Mouse (Mus musculus): ENCODE data around the gene Gm14399.
"Not testable (repeated sequence)": the region's sequence is repeated elsewhere in the genome, so short reads cannot be mapped to it uniquely, and the experiment has no call there.

Gm14399 gene

DNA sequence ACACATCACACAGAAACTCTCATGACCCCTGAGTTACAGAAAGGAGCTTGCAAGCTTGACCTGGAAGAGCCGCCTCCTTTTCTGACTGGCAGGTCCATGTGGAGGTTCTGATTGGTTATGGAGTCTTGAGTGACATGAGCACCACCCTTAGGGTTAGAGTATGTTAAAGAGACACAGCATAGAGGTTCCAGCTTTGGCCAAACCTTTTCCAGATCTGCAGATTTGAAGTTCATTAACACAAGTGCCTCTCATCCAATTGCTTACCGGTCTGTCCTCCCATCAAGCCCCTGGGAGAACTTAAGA lies at the start of gene Gm14399:
Gene Gm14399, minus strand, starts transcription at position 20 of the 303 bp plus-strand sequence.
- DNase-seq (ENCODE audit: low spot score): peak; percentile 21

DNA sequence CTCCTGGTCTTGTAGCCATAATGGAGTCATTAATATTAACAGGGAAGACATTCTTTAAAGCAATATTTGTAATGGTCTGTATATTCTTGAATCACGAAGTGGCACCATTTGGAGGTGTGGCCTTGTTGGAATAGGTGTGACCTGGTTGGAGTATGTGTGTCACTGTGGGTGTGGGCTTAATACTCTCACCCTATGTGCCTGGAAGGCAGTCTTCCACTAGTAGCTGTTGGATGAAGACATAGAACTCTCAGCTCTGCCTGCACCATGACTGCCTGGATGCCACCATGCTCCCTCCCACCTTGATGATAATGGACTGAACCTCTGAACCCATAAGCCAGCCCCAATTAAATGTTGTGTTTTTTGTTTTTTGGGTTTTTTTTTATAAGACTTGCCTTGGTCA lies 37.2 kb upstream of the Gm14399 start:
- not testable (repeated sequence) for DNase-seq (ENCODE audit: low spot score)

DNA sequence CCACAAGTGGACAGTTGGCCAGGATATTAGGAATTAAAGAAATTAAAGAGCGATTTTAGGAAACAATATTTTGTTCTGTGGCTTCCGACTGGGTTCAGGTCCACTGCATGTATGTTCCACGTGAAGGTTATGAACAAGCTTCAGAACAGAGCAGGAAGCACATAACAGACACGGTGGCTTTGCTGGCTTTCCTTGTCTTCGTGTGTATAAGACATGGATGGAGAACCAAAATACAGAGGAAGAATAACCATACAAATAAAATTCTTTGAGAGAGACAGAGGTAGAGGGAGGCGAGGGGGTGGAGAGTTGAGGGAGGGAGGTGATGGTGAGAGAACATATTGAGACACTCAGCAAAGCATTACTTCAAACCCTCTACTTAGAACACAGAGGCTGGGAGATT lies 34.5 kb upstream of the Gm14399 start:
- no peak for DNase-seq (ENCODE audit: low spot score)

DNA sequence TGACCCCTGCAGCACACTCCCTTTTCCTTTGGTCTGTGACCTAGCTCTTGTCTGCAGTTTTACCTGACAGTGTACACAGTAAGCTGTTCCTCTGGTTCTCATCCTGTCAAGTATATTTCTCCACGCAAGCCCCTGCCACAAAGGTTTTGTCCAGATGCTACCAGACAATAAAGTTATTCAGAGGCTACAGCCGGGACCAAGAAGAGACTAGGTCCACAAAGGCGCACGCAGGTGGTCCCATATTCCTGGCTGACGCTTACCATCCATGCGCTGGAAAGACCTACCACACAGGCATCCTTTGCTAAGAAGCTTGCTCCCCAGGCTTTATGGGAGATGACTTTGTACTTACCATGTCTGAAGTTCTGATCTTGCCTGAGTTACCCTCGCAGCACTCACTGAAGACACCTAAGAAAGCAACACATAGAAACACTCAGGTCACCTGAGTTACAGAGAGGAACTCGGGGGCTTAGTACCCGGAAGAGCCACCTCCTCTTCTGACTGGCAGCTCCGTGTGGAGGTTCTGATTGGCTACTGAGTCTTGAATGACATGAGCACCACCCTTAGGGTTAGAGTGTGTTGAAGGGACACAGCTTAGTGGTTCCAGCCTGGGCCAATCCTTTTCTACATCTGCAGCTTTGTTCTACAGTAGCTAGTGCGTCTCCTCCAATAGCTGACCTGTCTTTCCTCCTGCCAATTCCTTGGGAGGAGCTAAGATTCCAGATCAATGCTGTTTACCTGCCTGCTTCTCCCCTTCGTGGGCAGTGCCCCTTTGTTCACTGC lies 33.8 kb upstream of the Gm14399 start, which contains the start of gene Gm14443:
Gene Gm14443, minus strand, starts transcription at position 471 of the 780 bp plus-strand sequence.
- DNase-seq (ENCODE audit: low spot score): not testable (repeated sequence)

DNA sequence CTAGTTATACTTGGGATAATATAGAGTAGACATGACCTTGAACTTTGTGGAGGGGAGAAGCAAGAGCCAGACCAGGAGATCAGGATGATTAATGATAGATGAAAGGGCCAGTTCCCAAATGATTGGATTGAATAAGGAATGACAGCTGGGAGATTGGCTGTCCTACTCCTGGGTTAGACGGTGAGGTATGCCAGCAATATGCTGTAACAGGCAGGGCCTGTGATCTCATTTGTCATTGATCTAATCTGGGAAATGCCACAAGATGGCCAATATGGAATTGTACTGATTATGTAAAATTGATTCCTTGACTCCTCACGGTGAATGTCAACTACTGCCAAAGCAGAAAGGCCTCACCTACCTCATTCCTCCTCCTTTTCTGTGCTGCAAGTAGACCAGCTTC lies 32.2 kb upstream of the Gm14399 start:
- DNase-seq (ENCODE audit: low spot score): not testable (repeated sequence)

DNA sequence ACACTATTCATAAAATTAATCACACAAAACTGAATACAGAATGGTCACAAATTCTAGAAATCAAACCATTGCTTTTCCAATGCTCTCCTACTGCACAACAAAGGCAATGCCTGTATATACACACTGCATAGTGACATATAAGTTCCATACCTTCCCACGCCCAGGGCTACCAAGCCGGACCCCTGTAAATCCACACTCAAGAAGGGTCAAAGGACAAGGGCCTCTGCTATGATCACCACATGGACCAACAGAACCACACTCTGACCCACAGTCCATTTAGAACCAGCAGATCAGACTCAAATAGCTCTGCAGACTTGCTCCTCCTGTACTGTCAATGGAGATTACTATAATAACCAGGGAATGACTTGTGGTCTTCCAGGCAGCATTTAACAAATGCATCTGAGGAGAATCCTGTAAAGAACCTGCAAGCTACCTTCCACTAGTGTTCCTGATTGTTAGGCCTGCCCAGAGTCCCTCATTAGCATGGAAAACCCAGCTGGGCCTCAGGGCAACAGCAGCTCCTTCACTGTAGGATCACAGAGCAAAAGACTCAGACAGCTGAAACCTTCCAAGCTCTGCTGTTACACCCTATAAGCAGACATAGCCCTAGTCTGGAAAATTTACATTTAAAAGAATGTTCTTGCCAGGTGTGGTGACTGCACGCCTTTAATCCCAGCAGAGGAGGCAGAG lies 31.2 kb upstream of the Gm14399 start:
- DNase-seq (ENCODE audit: low spot score): not testable (repeated sequence)

DNA sequence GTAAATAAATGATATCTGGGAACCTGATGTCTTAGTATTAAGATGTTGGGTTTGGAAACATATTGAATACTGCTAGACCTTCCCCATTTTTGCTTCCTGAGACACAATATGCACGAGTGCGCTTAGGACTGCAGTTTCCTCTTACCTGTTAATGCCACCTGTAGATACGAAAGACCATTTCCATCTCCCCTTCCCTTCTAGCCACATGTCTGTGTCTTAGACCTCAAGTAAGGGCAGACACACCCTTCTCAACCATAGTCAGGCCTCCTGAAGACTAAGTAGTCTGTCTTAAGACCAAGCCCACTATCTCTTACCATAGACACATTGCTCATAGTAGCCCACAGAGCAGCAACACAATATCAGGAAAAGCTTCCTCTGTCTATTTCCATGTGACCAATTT lies 30.3 kb upstream of the Gm14399 start:
- DNase-seq (ENCODE audit: low spot score): no peak

DNA sequence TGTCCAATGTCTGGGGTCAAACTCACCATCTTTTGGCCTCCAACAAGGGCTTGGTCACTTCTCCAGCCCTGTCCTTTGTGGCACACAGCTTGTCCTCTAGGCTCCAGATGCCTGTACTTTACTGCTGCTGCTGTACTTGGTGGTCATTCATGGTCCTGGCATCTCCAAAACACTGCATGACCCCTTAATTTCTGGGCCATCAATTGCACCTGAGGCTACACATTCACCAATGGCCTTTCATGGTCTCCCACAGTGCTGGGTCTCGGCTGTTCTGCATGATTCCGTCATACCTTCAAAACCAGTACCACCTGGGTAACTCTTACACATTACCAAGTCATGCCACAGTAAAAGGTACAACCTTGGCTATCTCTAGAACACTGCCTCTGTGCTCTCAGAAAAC lies 25.1 kb upstream of the Gm14399 start:
- not testable (repeated sequence) for DNase-seq (ENCODE audit: low spot score)

DNA sequence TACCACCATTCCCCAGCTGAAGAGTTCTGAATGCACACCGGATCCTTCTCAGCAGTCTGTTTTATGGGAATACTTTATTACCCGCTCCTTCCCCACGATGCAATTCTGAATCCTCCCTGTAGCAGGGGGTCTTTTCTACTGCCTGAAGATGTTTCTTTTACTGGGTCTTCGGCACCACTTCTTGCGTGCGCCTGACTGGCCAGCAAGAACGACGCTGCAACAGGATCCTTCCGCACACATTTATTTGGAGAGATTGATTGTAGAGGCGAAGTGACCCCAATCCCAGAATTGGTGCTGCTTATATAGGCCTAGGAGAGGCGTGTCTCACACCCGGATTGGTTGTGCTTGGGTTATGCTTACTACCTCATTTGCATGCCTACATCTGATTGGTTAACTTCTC lies 23.3 kb upstream of the Gm14399 start:
- not testable (repeated sequence) for DNase-seq (ENCODE audit: low spot score)

DNA sequence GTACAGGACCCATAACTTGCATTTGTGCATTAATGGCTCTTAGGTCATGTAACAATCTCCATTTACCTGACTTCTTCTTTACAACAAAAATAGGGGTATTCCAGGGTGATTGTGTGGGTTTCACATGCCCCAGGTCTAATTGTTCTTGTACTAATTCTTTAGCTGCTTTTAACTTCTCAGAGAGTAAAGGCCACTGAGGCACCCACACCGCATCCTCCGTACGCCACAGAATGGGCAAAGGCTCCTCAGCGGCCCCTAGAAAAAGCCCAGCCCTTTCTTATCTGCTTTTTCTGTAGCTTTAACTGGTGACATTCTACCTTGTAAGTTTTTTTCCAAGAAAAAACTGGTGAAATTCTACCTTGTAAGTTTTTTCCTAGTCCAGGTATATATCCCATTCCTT lies 19.6 kb upstream of the Gm14399 start:
- not testable (repeated sequence) for DNase-seq (ENCODE audit: low spot score)

DNA sequence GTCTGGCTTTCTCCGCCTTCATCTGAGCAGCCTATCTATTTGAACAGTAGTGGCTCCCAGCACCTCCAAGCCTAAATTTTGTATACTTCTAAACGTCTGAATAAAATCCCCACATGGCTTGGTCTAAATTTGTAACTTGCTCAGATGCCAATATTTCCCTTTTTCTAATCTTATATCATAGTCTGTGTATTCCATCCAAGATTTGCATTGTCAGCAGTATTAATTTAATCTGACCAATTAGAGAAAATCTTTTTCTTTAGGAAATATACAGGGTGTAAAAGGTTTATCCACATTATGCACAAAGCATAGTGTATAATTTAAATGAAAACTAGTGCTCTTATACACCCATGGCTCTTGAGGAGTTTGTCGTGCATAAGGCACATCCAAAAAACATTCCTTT lies 16.8 kb upstream of the Gm14399 start:
- DNase-seq (ENCODE audit: low spot score): no peak

DNA sequence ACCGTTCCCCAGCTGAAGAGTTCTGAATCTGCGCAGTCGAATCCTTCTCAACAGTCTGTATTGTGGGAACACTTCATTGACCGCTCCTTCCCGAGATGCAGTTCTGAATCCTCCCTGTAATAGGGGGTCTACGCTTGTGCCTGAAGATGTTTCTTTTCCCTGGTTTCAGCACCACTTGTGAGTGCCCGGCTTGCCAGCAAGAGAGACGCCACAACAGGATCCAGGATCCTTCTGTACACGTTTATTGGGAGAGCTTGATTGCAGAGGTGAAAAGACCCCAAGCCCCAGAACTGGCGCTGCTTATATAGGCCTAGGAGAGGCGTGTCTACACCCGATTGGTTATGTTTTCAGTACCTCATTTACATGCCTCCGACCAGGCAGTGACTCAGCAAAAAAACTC lies 14.9 kb upstream of the Gm14399 start:
- no peak for DNase-seq (ENCODE audit: low spot score)

DNA sequence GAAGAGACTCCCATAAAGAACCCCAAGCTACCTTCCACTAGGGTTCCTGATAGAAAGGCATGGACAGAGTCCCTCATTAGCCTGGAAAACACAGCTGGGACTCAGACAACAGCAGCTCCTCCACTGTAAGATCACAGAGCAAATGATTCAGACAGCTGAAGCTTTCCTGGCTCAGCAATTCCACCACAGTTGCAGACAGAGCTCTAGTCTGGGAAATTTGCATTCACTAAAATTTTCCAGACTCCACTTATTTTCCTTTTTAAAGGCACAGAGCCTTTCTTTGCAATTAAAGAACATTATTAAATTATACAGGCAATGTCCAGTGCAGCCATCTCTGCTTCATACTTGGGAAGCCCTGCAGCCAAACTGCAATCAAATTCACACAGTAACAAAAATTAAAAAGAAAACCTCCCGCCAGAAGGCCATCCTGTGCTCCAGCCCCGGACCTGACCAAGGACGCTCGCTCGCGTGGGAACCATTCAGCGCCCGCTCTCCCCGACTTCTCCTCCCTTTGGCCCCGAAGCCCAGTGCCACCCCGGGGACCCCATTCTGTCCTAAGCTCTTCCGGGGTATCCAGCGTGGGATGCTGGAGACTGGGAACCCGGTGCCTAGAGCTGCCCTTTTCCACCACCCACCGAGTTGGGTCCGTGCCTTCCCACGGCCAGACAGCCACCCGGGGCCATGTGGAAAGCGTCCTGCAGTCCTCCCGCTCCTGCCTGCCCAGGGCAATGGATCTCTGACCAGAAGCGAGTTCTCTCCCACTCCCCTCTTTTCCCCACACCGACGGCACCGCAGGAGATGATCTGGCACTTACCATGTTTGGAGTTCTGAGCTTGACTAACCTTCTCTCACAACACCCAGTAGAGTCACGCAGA lies 457 bp downstream of the Gm14399 start:
- DNase-seq (ENCODE audit: low spot score): not testable (repeated sequence)

DNA sequence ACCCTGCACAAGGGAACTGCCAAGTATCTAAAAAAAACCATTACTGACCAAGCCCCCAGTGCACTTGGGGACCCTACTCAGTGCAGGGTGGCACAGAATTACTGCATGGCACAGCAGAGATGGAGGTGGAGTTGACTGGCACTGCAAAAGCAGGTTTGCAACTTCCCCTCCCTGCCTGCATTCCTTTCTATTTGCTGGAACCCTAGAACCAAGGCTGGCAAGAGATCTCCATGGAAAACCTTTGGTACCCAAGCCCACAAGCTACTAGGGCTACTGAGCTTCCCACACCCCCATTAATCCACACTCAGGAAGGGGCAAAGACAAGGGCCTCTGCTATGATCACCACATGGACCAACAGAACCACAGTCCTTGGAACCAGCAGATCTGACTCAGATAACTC lies 1.2 kb downstream of the Gm14399 start:
- DNase-seq (ENCODE audit: low spot score): not testable (repeated sequence)
